Mouse (Mus musculus) 3T3-L1 (cell line): ENCODE measurements around the gene Zcchc14.
"Not testable (repeated sequence)": the region's sequence is repeated elsewhere in the genome, so short reads cannot be mapped to it uniquely, and the experiment has no call there.

Source experiments
- DNase-seq: peaks from one replicate; pipeline ENCODE4 v3.0.0-alpha.2; 2015; ENCODE audit warnings: low read depth, low spot score

Gene Zcchc14

GRCm38 (mm10) chr8:121652774-121653323 lies at the start of gene Zcchc14:
Zcchc14 (minus strand) TSS chr8:121652901.
- DNase-seq, result peak; percentile 95

- no peak for DNase-seq
These were observed 47.2 kb upstream of the Zcchc14 start for GRCm38 (mm10) chr8:121699936-121700335.

- no peak for DNase-seq
These were observed 46.0 kb upstream of the Zcchc14 start for GRCm38 (mm10) chr8:121698615-121699101.

- DNase-seq, result no peak
These were observed 45.3 kb upstream of the Zcchc14 start for GRCm38 (mm10) chr8:121697735-121698614.

- peak; percentile 83 for DNase-seq
These were observed 43.0 kb upstream of the Zcchc14 start for GRCm38 (mm10) chr8:121695585-121696184.

GRCm38 (mm10) chr8:121694453-121694852 lies 41.8 kb upstream of the Zcchc14 start:
- DNase-seq, result no peak

- DNase-seq, result no peak
These were observed 35.8 kb upstream of the Zcchc14 start for GRCm38 (mm10) chr8:121688496-121688895.

GRCm38 (mm10) chr8:121687455-121688161 lies 34.9 kb upstream of the Zcchc14 start:
- no peak for DNase-seq

- DNase-seq, result peak; percentile 36
These were observed 32.7 kb upstream of the Zcchc14 start for GRCm38 (mm10) chr8:121685419-121685818.

GRCm38 (mm10) chr8:121683083-121683832 lies 30.6 kb upstream of the Zcchc14 start:
- DNase-seq, result peak; percentile 64

GRCm38 (mm10) chr8:121681457-121681856 lies 28.8 kb upstream of the Zcchc14 start:
- no peak for DNase-seq

- no peak for DNase-seq
These were observed 28.2 kb upstream of the Zcchc14 start for GRCm38 (mm10) chr8:121680896-121681295.

- DNase-seq, result no peak
These were observed 26.0 kb upstream of the Zcchc14 start for GRCm38 (mm10) chr8:121678696-121679095.

- DNase-seq, result no peak
These were observed 23.0 kb upstream of the Zcchc14 start for GRCm38 (mm10) chr8:121675701-121676100.

GRCm38 (mm10) chr8:121675161-121675560 lies 22.5 kb upstream of the Zcchc14 start:
- no peak for DNase-seq

- DNase-seq, result peak; percentile 28
These were observed 21.8 kb upstream of the Zcchc14 start for GRCm38 (mm10) chr8:121674524-121674923.

GRCm38 (mm10) chr8:121673917-121674316 lies 21.2 kb upstream of the Zcchc14 start:
- no peak for DNase-seq

- no peak for DNase-seq
These were observed 20.5 kb upstream of the Zcchc14 start for GRCm38 (mm10) chr8:121673153-121673552.

- DNase-seq, result peak; percentile 82
These were observed 16.5 kb upstream of the Zcchc14 start for GRCm38 (mm10) chr8:121669208-121669607.

GRCm38 (mm10) chr8:121668553-121668952 lies 15.9 kb upstream of the Zcchc14 start:
- DNase-seq, result peak; percentile 33

GRCm38 (mm10) chr8:121667936-121668500 lies 15.3 kb upstream of the Zcchc14 start:
- not testable (repeated sequence) for DNase-seq
